Mouse (Mus musculus) lung, embryonic 15.5 days (tissue): Measurements from ENCODE around the gene Ywhah. TPM values are rescaled to one million over a fixed set of nuclear protein-coding genes. Genes with fewer than 3 reads are reported as not detected.

Source experiments
- ATAC-seq: fragments of 200-750 bp; cut with Nextera tagmentation; 2 replicates; pipeline ENCODE4 v1.8.0; 2017; ENCODE audit warnings: moderate number of reproducible peaks, borderline replicate concordance; ENCODE audit not compliant: low FRiP score, low TSS enrichment; ENCODE audit errors: extremely low read depth
- H3K27ac ChIP-seq: fragments of 300-500 bp; sonication (generic); 2 replicates; pipeline ENCODE4 v1.5.1; 2015; ENCODE audit warnings: moderate library complexity, mild to moderate bottlenecking, inconsistent platforms
- H3K27me3 ChIP-seq: fragments of 300-500 bp; sonication (generic); 2 replicates; pipeline ENCODE4 v1.6.1; 2015; ENCODE audit warnings: inconsistent platforms
- H3K36me3 ChIP-seq: fragments of 300-500 bp; sonication (generic); 2 replicates; pipeline ENCODE4 v1.6.1; 2015; ENCODE audit warnings: inconsistent platforms
- H3K4me1 ChIP-seq: fragments of 300-500 bp; sonication (generic); 2 replicates; pipeline ENCODE4 v1.6.1; 2015; ENCODE audit warnings: inconsistent platforms
- H3K4me2 ChIP-seq: fragments of 300-500 bp; sonication (generic); 2 replicates; pipeline ENCODE4 v1.6.1; 2015; ENCODE audit warnings: inconsistent platforms, mild to moderate bottlenecking, moderate library complexity
- H3K4me3 ChIP-seq: fragments of 300-500 bp; sonication (generic); 2 replicates; pipeline ENCODE4 v1.5.1; 2015; ENCODE audit warnings: mild to moderate bottlenecking, inconsistent platforms
- H3K9ac ChIP-seq: fragments of 300-500 bp; sonication (generic); 2 replicates; pipeline ENCODE4 v1.6.1; 2015; ENCODE audit warnings: inconsistent platforms
- H3K9me3 ChIP-seq: fragments of 300-500 bp; sonication (generic); 2 replicates; pipeline ENCODE4 v1.6.1; 2016; ENCODE audit warnings: inconsistent platforms
- WGBS: fragments of 180-500 bp; shearing (Covaris S2); methylation state at CpG from one replicate; pipeline ENCODE4 v1.1.7; 2015; 5-methylcytosine and 5-hydroxymethylcytosine counted together
- polyA plus RNA-seq: library from polyadenylated mRNA; unstranded; fragments of >200 nt; fragmentation: Nextera tagmentation; extraction: Ambion mirVana; gene quantifications from 2 replicates; pipeline ENCODE4 v1.2.1, GENCODE M21; 2015

Ywhah gene
- polyA plus RNA-seq, result 455 TPM in 2 replicates

DNA sequence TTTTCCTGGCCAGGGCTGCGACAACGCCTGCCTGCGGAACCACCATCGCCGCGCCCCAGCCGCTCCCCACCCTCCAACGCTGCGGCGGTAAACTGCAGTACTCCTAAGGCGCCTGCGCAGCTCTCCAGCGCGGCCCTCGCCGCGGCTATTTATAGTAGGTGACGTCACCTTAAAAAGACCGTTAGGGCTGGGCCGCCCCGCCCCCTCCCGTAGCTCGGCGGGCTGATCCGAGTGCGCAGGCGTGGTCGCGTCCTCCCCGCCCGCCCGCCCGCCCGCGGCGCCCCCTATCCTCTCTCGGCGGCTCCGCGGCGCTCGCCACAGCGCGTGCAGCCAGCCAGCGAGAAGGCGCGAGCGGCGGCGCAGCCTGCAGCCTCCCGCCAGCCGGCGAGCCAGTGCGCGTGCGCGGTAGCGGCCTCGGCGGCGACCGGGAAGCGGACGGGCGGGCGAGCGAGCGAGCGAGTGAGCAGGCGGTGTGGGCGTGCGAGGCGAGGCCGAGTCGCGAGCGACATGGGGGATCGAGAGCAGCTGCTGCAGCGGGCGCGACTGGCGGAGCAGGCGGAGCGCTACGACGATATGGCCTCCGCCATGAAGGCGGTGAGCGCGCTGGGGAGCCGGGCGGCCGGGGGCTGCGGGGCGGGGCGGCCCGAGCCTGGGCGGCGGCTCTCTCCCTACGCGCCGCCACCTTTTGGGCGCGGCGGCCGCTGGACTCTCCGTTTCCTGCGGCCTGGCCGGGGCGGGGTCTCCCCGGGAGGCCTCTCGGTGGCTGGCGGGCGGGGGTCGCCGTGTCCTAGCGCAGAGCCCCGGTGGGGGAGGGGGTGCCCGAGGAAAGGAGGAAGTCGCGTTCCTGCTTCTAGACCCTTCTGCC is at the start of gene Ywhah:
Ywhah (plus strand) TSS at position 256 of the 865 bp plus-strand sequence.
- 0% methylated on average over 93 of the region's 121 CpGs for WGBS

DNA sequence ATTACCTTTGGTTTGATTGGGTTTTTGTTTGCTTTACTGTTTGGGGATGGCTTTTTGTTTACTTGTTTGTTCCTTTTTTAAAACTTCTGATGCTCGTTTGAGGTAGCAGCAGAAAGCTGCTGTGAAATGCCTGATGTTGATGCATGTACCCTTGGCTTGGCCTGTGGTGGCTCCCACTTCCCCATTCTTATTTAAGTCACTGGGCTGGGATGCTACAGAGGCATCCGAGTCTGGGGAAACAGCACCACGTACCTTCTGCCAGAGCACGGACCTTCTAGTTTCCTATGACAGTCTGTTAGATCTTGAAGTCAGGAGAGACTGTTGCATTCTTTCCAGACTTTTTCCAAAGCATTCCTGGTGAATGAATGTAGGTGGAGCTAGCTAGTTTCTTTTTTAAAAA is 42.1 kb upstream of the Ywhah start:
- no peak overlapping the region for H3K9ac ChIP-seq
- WGBS, result 69% methylated on average over 4 of the region's 4 CpGs
- peaks cover 32% of the 10 kb centered on the region for H3K36me3 ChIP-seq
- H3K27ac ChIP-seq, result no peak overlapping the region
- H3K4me2 ChIP-seq, result no peak overlapping the region
- no peak for ATAC-seq
- no peaks in the 10 kb centered on the region for H3K27me3 ChIP-seq
- no peak overlapping the region for H3K4me3 ChIP-seq
- H3K9me3 ChIP-seq, result no peaks in the 10 kb centered on the region
- H3K4me1 ChIP-seq, result no peaks in the 10 kb centered on the region

More for the DNA sequence above, at the start of gene Ywhah:
- no peaks in the 10 kb centered on the region for H3K27me3 ChIP-seq
- H3K4me2 ChIP-seq, result peak within 1 kb of the TSS; percentile 77
- no peaks in the 10 kb centered on the region for H3K9me3 ChIP-seq
- H3K27ac ChIP-seq, result peak within 1 kb of the TSS; percentile 100
- peak; percentile 98 for ATAC-seq
- peak within 1 kb of the TSS; percentile 80 for H3K4me3 ChIP-seq
- peaks cover 5% of the 10 kb centered on the region for H3K36me3 ChIP-seq
- H3K4me1 ChIP-seq, result peaks cover 25% of the 10 kb centered on the region
- H3K9ac ChIP-seq, result peak within 1 kb of the TSS; percentile 92

DNA sequence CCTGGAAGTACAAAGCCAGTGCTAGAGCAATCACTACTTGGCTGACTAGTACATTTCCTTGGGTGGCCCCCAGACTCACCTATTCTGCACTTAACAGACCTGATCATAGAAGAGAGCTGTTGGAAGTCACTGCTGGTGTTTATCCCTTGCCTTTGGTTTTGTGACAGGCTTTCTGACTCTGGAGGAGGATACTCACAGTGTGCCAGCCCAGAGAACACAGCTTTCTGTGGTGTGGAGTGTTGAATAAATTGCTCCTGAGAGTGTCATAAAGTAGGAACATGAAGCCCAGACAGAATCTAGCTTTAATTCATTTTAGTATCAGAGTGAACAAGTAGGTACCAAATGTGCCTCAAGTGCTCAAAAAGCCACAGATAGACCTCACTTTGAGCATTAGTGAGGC is 41.4 kb upstream of the Ywhah start:
- H3K27ac ChIP-seq, result no peak overlapping the region
- no peaks in the 10 kb centered on the region for H3K4me1 ChIP-seq
- H3K27me3 ChIP-seq, result no peaks in the 10 kb centered on the region
- peaks cover 36% of the 10 kb centered on the region for H3K36me3 ChIP-seq
- no peak for ATAC-seq
- no peak overlapping the region for H3K9ac ChIP-seq
- no peaks in the 10 kb centered on the region for H3K9me3 ChIP-seq
- H3K4me3 ChIP-seq, result no peak overlapping the region
- no peak overlapping the region for H3K4me2 ChIP-seq

DNA sequence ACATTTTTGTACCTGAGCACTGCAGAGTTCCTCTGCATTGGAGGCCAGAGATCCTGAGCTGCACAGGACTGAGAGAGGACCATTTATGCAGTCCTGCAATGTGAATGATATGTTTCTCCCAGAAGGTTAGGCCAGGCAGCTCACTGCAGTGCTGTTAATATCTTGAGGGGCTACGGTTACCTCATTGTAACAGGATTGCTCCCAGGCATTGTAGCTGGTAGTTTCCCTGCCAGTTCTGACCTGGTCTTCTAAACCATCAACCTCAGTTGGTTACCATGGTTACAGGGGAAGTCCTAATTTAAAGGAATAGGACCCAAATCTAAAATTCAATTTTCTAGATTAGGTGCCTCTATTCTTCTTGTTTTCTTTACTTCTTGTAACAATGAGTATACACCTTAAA is 33.2 kb upstream of the Ywhah start:
- WGBS, result 80% methylated on average over 1 of the region's 1 CpGs
- Histone ChIP-seq H3K4me2 (no peak overlapping the region), H3K4me1 (no peaks in the 10 kb centered on the region), H3K9ac (no peak overlapping the region), H3K9me3 (no peaks in the 10 kb centered on the region), H3K27ac (no peak overlapping the region), H3K36me3 (peaks cover 46% of the 10 kb centered on the region), H3K27me3 (no peaks in the 10 kb centered on the region), H3K4me3 (no peak overlapping the region)
- ATAC-seq, result no peak

DNA sequence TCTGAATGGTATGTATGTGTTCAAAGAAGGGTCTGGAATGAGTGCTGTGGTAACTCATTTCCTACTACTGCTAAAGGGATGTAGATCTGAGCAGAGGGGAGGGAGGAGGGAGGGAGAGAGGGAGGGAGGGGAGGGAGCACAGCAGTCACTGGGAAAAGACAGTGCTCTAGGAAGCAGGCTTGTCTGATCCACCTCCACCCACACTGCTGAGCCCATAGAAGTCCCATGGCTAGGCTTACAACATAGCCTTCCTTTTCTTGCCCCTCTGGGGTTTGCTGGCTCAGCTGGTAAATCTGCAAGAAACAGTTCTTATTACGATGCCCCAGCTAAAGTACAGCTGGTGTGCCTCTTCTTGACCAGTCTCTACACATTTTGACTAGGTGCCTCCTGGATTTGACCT is 30.7 kb upstream of the Ywhah start:
- no peak overlapping the region for H3K4me2 ChIP-seq
- WGBS, result 69% methylated on average over 1 of the region's 1 CpGs
- no peaks in the 10 kb centered on the region for H3K9me3 ChIP-seq
- peaks cover 36% of the 10 kb centered on the region for H3K36me3 ChIP-seq
- H3K27me3 ChIP-seq, result no peaks in the 10 kb centered on the region
- no peak overlapping the region for H3K4me3 ChIP-seq
- H3K27ac ChIP-seq, result no peak overlapping the region
- H3K4me1 ChIP-seq, result peaks cover 5% of the 10 kb centered on the region; the same call in 1 of the 2 replicates
- ATAC-seq, result no peak
- no peak overlapping the region for H3K9ac ChIP-seq

DNA sequence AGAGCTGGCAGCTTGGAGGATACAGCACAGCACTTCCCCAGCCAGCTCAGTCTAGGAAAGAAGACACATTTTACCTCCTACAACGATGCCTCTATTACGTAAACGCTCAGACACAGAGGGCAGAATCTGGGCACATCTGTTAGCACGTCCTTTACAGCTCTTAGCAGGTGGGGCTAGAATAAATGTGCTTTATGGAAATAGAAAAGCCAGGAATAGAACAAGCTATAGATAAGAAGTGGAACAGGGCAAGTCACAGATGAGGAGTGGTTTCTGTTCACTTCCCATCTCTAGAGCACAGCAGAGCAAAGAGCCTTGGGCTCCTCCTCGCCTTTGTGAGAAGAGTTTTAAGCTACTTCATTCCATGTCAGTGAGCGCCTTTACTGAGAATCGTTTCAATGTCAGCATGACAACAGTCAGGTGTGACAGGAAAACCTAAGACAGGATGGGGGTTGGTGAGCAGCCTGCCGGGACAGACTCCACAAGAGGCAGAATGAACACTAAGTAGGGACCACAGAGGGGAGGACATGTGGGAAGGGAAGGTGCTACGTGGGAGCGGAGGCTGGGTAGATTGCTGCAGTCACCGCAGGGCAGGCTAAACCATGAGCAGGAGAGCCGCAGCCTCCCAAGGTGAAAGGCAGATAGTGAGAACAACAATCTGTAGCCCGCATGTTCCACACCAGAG is 28.5 kb upstream of the Ywhah start:
- Histone ChIP-seq H3K4me1 (peaks cover 5% of the 10 kb centered on the region; the same call in 1 of the 2 replicates), H3K36me3 (peaks cover 16% of the 10 kb centered on the region), H3K9ac (no peak overlapping the region), H3K27me3 (no peaks in the 10 kb centered on the region), H3K4me3 (no peak overlapping the region), H3K27ac (no peak overlapping the region), H3K9me3 (no peaks in the 10 kb centered on the region), H3K4me2 (no peak overlapping the region)
- WGBS, result 57% methylated on average over 13 of the region's 13 CpGs
- ATAC-seq, result no peak

DNA sequence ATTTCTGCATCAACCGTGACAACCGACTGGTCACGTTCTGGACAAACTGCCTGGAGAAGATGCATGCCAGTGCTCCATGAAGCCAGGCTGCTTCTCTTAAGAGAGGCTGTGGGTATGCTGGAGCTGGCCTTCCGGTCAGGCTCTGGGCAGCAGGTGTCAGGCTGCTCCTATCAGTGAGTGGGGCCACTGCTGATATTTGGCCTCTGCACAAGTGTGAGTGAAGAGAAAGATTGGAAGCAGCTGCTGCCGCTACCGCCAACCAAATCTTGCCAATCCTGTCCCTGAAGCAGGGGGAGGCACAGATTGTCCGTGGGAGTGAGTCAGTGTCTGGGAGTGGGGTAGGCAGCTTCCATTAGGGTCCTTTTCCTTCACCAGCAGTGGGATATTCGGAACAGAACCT is 27.5 kb upstream of the Ywhah start:
- no peak overlapping the region for H3K4me2 ChIP-seq
- no peaks in the 10 kb centered on the region for H3K9me3 ChIP-seq
- H3K4me1 ChIP-seq, result peaks cover 5% of the 10 kb centered on the region; the same call in 1 of the 2 replicates
- peaks cover 12% of the 10 kb centered on the region for H3K36me3 ChIP-seq
- no peak overlapping the region for H3K4me3 ChIP-seq
- no peak overlapping the region for H3K27ac ChIP-seq
- WGBS, result 49% methylated on average over 8 of the region's 8 CpGs
- peak; percentile 46; the same call in 1 of the 2 replicates for ATAC-seq
- no peaks in the 10 kb centered on the region for H3K27me3 ChIP-seq
- no peak overlapping the region for H3K9ac ChIP-seq

DNA sequence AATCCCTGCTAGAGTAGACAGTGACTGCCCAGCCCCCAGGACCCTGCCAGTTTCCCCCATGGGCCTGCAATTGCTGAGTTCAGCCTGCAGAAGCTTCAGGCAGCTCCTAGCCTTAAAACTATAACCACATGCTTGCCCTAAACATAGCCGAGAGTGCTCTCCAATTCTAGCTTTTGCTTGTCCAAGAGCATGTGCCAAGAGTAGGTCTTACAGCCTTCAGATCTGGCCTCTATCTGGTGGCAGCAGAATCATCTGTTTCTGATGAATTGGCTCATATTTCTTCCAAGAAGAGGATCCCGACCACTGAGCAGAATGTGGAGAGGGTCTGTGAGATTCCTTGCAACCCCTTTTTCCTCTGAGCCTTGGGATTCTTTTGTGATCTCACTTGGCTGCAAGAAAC is 24.1 kb upstream of the Ywhah start:
- Histone ChIP-seq H3K4me2 (no peak overlapping the region), H3K9ac (no peak overlapping the region)

DNA sequence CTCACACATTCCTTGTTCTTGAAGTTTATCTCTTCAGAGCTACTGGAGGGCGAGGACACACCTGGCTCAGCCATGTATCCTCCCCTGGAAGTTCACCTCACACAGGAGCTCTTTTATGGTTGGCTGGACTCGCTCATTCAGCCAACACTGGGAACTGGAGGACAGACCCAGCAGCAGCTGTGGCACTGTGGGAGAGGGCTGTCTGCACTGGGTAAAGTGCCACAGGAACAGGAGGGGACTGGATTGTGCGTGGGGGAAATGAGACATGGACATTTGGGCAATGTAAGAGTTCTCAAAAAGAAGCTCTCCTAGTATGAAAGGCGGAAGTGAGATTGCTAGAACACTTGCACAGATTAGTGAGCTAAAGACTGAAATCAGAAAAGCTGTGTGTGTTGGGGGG is 22.9 kb upstream of the Ywhah start:
- Histone ChIP-seq H3K27me3 (no peaks in the 10 kb centered on the region), H3K27ac (no peak overlapping the region), H3K4me3 (no peak overlapping the region), H3K4me2 (no peak overlapping the region), H3K9me3 (no peaks in the 10 kb centered on the region), H3K9ac (no peak overlapping the region), H3K4me1 (peaks cover 5% of the 10 kb centered on the region; the same call in 1 of the 2 replicates), H3K36me3 (no peaks in the 10 kb centered on the region)
- 67% methylated on average over 4 of the region's 4 CpGs for WGBS
- no peak for ATAC-seq

More for the DNA sequence above, 24.1 kb upstream of the Ywhah start:
- no peak for ATAC-seq
- WGBS, result 52% methylated on average over 2 of the region's 2 CpGs
- no peaks in the 10 kb centered on the region for H3K9me3 ChIP-seq
- no peak overlapping the region for H3K27ac ChIP-seq
- no peaks in the 10 kb centered on the region for H3K27me3 ChIP-seq
- H3K4me1 ChIP-seq, result peaks cover 5% of the 10 kb centered on the region; the same call in 1 of the 2 replicates
- H3K36me3 ChIP-seq, result no peaks in the 10 kb centered on the region
- no peak overlapping the region for H3K4me3 ChIP-seq

DNA sequence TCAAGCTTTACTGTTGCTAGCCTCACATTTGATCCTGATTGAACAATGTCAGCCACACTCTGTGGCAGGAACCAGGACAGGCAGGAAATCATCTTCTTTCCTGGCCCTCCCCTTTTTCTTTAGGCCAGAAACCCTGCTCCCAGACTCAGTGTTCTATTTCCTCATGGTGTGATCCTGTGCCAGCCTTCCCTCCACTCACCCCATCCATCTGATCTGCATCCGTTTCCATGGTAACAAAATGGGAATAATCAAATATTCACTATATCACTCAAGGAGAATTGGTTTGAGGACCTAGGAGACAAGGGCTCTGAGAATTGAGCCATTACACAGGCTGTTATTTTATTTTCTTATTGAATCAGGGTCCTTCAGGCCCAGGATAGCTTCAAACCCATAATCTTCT is 22.1 kb upstream of the Ywhah start:
- Histone ChIP-seq H3K36me3 (no peaks in the 10 kb centered on the region), H3K27me3 (no peaks in the 10 kb centered on the region), H3K4me3 (no peak overlapping the region), H3K9me3 (no peaks in the 10 kb centered on the region), H3K4me1 (no peaks in the 10 kb centered on the region), H3K4me2 (no peak overlapping the region), H3K27ac (no peak overlapping the region), H3K9ac (no peak overlapping the region)
- 65% methylated on average over 1 of the region's 1 CpGs for WGBS
- ATAC-seq, result no peak

DNA sequence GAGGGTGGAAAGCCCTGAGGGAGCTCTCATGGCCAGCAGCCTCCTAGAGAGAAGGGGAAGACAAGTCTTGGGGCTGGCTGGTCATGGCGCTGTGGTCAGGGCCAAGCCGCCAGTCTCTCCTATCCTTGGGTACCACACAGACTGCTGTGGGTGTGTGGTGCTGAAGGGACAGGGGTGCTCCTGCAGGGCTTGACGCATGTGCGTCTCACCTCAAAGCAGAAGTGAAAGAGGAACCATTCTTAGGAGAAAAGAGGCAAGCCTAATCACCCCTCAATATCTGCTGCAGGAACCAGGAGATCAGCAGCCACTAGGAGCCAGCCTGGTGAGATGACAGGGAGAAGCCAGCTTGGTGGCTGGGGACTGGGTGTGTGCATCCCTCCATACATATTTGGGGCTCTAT is 20.9 kb upstream of the Ywhah start:
- ATAC-seq, result no peak
- H3K4me1 ChIP-seq, result no peaks in the 10 kb centered on the region
- H3K4me2 ChIP-seq, result no peak overlapping the region
- no peak overlapping the region for H3K9ac ChIP-seq
- H3K4me3 ChIP-seq, result no peak overlapping the region
- H3K9me3 ChIP-seq, result no peaks in the 10 kb centered on the region
- WGBS, result 44% methylated on average over 4 of the region's 4 CpGs
- no peak overlapping the region for H3K27ac ChIP-seq
- no peaks in the 10 kb centered on the region for H3K36me3 ChIP-seq
- no peaks in the 10 kb centered on the region for H3K27me3 ChIP-seq

DNA sequence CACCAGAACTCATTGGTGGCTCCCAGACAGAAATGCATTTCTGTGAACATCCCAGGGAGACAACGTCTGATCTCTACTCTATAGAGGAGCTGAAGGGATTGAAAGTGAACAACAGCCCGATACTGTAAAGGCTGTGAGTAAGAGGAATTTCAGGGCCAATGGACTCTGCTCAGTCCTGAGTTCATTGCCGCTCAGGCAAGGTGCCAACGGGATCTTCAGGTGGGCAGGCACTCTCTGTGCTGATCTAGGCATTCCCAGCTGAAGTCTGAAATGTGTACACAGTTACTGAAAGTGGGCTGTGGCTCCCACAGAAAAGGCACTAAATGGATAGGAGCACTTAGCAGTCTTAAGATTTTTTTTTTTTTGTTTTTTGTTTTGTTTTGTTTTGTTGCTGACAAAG is 19.8 kb upstream of the Ywhah start:
- Histone ChIP-seq H3K4me3 (no peak overlapping the region), H3K4me2 (no peak overlapping the region), H3K27ac (no peak overlapping the region), H3K9me3 (no peaks in the 10 kb centered on the region), H3K36me3 (no peaks in the 10 kb centered on the region), H3K4me1 (no peaks in the 10 kb centered on the region), H3K27me3 (no peaks in the 10 kb centered on the region), H3K9ac (no peak overlapping the region)
- no peak for ATAC-seq
- WGBS, result 62% methylated on average over 4 of the region's 4 CpGs
